Mouse (Mus musculus): ENCODE results near the gene Pou2af1. TPM values are rescaled to one million over a fixed set of nuclear protein-coding genes. Genes with fewer than 3 reads are reported as not detected.
A peak's percentile ranks its signal among the peaks of the same experiment; 100 is the strongest.

Gene Pou2af1
- total RNA-seq (2017), result 296 and 308 TPM in 2 replicates

- ATAC-seq (ENCODE audit: extremely low read depth, insufficient number of reproducible peaks, low FRiP score, poor library complexity, severe bottlenecking), result peak; percentile 81
These were observed at the start of gene Pou2af1 for GRCm38 (mm10) chr9:51213023-51213728. TSS of gene Pou2af1 (plus strand) at chr9:51213708.

GRCm38 (mm10) chr9:51163989-51164388 lies 49.5 kb upstream of the Pou2af1 start:
- ATAC-seq (ENCODE audit: extremely low read depth, insufficient number of reproducible peaks, low FRiP score, poor library complexity, severe bottlenecking), result no peak

DNA sequence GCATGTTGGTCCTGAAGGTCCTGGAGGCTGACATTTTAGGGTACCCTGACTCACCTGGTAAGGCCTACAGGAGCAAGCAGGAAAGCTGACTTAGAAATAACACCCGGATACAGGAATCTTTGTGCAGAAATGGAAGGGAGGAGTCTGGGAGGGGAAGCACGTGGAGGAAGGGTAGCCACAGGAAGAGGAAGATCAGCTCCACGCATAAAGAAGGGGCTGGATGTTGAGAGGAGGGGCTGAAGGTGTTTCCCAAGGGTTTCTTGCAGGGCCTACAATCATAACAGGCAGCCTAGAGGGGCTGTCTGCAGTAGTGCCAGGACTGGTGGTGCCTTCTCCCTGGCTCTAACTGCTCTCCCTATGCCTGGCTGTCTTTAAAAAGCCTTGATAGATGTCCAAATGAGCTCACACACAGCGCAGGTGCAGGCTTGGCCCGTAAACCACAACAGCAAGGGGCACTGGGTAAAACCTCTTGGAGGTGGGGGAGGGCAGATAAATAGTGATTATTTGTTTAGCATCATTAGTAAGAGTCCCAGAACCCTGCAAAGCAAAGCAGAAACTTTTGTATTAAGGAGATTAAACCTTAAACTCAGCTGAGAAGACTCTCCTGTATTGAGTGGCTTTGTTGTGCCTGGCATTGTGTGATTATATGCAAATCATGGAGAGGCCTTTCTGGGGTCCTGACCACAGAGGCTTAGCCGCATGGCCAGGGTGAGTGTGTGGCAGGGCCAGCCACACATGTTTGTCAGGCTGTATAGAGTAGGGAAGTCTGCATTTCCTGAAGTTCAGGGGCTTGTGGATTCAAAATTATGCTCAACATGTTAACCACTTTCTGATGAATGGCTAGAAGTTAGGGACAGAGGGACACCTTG lies 48.0 kb upstream of the Pou2af1 start, which contains the start of gene Gm32742:
Gene Gm32742 (minus strand): TSS at position 206 of the 869 bp plus-strand sequence.
- no peak for ATAC-seq (ENCODE audit: extremely low read depth, insufficient number of reproducible peaks, low FRiP score, poor library complexity, severe bottlenecking)

- peak; percentile 48; the same call in 1 of the 2 replicates for ATAC-seq (ENCODE audit: extremely low read depth, insufficient number of reproducible peaks, low FRiP score, poor library complexity, severe bottlenecking)
These were observed 45.6 kb upstream of the Pou2af1 start for GRCm38 (mm10) chr9:51167954-51168353.

DNA sequence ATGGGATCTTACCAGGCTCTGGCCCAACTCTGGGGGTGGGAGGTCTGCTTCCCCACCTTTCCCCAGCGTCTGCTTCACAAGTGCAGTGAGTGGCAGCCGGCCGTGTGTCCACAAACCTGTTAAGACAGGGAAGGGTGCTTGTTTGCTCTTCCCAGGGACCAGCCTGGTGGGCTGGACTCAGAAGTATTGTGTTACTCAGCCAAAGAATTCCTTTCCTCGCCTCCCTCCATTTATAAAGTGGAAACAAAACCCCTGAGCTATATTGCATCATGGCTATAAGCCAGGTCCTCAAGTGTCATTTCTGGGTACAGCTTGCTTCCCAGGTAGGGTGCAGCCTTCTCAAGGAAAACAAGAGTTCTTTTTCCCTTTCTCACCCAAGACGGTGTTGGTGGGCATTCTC lies 44.8 kb upstream of the Pou2af1 start:
- no peak for ATAC-seq (ENCODE audit: extremely low read depth, insufficient number of reproducible peaks, low FRiP score, poor library complexity, severe bottlenecking)

DNA sequence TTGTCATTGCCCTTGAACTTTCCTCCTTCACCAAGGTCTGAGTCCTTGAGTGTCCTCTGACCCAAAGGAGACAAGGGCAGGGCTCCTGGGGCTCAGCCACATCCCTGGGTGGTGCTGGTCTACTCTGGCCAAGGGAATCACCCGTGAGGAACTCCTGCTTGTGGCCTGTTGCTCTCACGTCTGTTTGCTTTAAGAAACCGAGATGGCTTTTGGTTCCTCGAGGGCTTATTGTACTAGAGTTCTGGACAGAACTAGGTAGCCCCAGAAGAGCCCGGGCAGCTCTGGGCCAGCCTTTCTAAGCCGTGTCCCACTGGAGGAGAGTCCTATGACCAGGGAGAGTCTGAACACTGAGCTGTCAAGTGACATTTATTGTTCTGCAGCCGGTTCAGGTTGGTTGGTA lies 44.4 kb upstream of the Pou2af1 start:
- ATAC-seq (ENCODE audit: extremely low read depth, insufficient number of reproducible peaks, low FRiP score, poor library complexity, severe bottlenecking), result no peak

- no peak for ATAC-seq (ENCODE audit: extremely low read depth, insufficient number of reproducible peaks, low FRiP score, poor library complexity, severe bottlenecking)
These were observed 43.2 kb upstream of the Pou2af1 start for GRCm38 (mm10) chr9:51170298-51170697.

DNA sequence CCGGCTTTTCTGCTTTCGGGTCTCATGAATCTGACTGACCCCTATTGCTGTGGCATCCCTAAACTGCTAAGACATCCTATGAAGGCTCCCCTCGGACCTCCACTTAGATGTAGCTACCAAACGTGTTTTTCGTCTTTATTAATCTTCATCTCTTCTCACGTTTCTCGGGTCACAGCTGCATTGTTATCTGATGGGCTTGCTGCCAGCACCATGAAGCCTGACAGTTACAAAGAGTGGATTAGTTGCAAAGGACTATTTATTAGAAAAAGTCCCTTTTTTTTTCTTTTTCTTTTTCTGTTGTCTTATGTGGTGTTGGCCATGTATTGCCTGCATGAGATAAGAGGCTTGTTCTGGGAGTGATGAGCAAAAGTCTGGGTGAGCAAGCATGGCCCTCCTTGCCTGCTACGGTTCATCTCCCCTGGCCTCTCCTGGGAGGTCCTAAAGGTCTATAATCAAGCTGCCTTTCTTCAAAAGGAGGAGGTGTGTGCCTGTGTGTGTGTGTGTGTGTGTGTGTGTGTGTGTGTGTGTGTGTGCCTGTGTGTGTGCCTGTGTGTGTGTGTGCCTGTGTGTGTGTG lies 38.5 kb upstream of the Pou2af1 start:
- ATAC-seq (ENCODE audit: extremely low read depth, insufficient number of reproducible peaks, low FRiP score, poor library complexity, severe bottlenecking), result peak; percentile 21; the same call in 1 of the 2 replicates

DNA sequence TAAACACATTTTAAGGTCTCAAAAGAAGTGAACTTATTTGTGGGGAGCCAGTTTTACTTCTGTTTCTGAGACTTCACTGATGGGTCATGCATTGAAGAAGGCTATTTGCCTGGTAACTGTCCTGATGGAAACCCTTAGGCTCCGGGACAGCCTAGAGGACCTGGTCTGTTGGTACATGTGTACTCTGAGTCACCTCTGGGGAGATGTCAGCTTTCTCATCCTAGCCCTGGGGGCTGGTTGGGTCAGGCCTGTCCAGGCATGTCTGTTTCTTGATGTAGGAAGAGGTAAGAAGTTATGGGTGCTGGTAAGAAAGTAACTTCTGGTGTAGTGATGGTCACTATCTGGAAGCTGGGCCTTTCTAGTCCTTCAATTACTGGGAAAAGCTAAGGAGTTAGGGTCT lies 37.8 kb upstream of the Pou2af1 start:
- ATAC-seq (ENCODE audit: extremely low read depth, insufficient number of reproducible peaks, low FRiP score, poor library complexity, severe bottlenecking), result no peak

DNA sequence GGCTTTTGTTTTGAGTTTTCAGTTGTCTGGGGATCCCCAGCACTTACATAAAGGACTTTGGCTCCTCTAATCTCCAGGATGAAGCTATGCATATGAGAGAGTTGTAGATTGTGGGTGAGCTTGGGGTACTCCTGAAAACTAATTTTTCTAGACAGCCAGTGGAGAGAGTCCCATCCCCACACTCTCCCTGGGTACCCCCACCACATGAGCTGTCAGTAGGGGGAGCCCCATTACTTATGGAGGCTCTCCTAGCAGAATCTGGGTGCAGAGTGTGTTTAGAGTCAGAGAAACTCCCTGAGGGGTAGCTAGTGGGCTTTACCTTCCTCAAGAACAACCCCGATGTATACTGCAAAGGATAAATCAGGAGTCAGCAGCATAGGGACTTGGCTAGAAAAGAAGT lies 35.2 kb upstream of the Pou2af1 start:
- ATAC-seq (ENCODE audit: extremely low read depth, insufficient number of reproducible peaks, low FRiP score, poor library complexity, severe bottlenecking), result no peak

GRCm38 (mm10) chr9:51180621-51181020 lies 32.9 kb upstream of the Pou2af1 start:
- no peak for ATAC-seq (ENCODE audit: extremely low read depth, insufficient number of reproducible peaks, low FRiP score, poor library complexity, severe bottlenecking)

GRCm38 (mm10) chr9:51182716-51183710 lies 30.5 kb upstream of the Pou2af1 start:
- peak; percentile 55 for ATAC-seq (ENCODE audit: extremely low read depth, insufficient number of reproducible peaks, low FRiP score, poor library complexity, severe bottlenecking)

- no peak for ATAC-seq (ENCODE audit: extremely low read depth, insufficient number of reproducible peaks, low FRiP score, poor library complexity, severe bottlenecking)
These were observed 28.1 kb upstream of the Pou2af1 start for GRCm38 (mm10) chr9:51185386-51185785.

- no peak for ATAC-seq (ENCODE audit: extremely low read depth, insufficient number of reproducible peaks, low FRiP score, poor library complexity, severe bottlenecking)
These were observed 27.6 kb upstream of the Pou2af1 start for GRCm38 (mm10) chr9:51185871-51186270.

GRCm38 (mm10) chr9:51190655-51191054 lies 22.9 kb upstream of the Pou2af1 start:
- ATAC-seq (ENCODE audit: extremely low read depth, insufficient number of reproducible peaks, low FRiP score, poor library complexity, severe bottlenecking), result no peak

- 0 out of 2 replicates have a peak, but pooled peaks have one; percentile 33 for ATAC-seq (ENCODE audit: extremely low read depth, insufficient number of reproducible peaks, low FRiP score, poor library complexity, severe bottlenecking)
These were observed 18.7 kb upstream of the Pou2af1 start for GRCm38 (mm10) chr9:51194790-51195189.

DNA sequence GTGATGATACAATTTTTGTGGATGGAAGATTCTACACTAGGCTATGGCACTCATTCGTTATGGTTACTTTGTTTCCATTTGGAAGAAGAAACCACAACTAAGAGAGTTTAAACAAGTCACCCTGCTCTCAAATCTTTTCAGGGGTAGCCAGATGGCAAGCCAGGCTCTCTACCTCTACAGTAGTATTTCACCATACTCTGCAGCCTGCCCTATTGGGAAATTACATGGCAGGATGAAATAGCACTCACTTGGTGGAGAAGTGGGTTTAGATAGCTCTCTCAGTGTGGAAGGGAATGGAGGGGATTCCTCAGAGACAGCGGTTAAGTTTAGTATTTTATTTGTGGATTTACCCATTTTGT lies 4.6 kb upstream of the Pou2af1 start:
- ATAC-seq (ENCODE audit: extremely low read depth, insufficient number of reproducible peaks, low FRiP score, poor library complexity, severe bottlenecking), result no peak

DNA sequence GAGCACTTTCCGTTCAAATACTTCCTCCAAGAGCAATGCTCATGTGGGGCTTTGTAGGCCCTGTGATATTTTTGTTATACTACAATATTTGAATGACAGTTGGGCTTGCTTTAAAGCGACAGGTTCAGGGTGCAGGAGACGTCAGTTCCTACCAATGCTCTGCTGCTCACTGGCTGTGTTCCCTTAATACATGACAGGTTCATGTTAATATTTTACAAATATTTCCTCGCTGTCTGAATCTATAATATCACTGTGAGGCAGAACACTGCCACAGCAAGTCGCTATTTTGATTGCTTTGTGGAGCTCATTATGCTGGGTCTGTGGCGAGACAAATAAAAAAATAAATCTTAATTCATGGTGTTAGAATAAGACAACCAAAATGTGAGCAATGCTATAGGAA lies 2.3 kb upstream of the Pou2af1 start:
- ATAC-seq (ENCODE audit: extremely low read depth, insufficient number of reproducible peaks, low FRiP score, poor library complexity, severe bottlenecking), result no peak
